Mouse (Mus musculus) megakaryocyte, embryonic 14.5 days (primary cell): ENCODE measurements at regions not wholly inside any gene's neighbourhood (a gene's known extent, or its start where the extent isn't known, plus 50 kb on each side); places are given as distances from the start of the nearest gene placed in this dataset.

Source experiments
- FLI1 ChIP-seq: IDR thresholded peaks from 2 replicates; pipeline ENCODE4 v1.6.1; 2012; ENCODE audit warnings: low read length, inconsistent platforms, mixed read lengths
- GATA1 ChIP-seq: IDR thresholded peaks from 3 replicates; pipeline ENCODE4 v1.6.1; 2012; ENCODE audit warnings: mixed read lengths, low read length, inconsistent platforms, borderline replicate concordance

DNA sequence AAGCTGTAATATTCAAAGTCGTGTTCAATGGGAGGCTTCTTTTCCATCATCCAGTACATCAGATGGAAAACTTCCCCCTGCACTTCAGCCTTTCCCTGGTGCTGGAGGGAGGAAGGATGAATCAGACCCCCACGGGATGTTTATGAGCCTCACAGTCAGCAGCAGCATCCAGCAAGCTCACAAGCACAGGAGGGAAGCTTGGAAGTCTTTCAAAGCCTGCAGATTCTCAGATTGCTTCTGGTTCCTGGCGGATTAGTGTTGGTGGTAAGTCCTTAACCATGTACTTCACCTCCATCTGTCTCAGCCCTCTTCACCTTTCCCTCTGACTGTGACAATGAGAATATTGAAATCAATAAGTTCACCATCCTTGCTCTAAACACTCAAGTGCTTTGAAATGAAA is 107.5 kb upstream of the Lrrn1 start:
- TF ChIP-seq GATA1 (no peak), FLI1 (no peak)
